Mouse (Mus musculus): ENCODE data around the gene Gm10840. TPM values are rescaled to one million over a fixed set of nuclear protein-coding genes. Genes with fewer than 3 reads are reported as not detected.

Gene Gm10840
- polyA plus RNA-seq, 1 experiment = not detected

DNA sequence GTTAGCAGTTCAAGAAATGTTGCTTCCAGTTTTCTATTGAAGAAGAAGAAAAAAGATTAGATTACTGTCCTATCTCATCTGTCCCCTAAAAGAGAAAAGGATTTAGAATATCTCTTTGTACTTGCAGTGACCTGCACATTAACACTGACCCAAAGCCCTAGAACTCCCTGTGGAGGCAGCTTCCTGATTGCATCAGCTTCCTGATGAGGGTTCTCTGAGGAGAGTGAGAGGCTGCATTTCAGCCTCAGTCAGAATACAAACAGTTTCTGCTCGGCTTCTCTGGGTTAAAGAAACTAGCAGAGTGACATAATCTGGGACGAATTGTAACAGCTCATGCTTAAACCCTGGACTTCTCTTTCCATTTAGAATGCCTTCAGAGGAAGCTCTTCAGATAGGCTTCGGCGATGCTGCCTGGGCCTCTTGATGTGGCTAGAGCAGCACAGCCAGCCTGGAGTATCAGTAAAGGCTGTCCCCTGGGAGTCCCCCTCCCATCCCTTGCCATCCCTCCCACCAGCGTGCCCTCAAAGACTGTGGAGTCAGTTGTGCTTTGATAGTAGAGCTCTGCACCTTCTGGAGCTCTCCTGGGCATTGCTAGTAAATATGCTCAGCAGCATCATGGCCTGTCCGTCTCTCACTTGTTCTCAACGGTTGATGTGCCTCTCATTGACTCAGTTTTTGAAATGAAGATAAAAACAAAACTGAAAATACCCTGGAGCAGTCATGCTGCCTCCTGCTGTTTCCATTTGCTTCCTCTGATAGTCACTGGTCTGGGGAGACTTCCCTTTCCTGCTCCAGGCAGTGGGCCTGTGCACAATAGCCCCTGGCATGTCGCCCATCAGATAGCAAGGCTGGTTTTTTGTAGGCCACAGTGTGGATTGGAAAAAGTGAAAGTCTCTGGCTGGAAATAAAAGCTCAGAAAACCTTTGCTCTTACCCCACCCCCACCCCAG, 25.8 kb upstream of the Gm10840 start:
- H3K4me3 ChIP-seq = no peak overlapping the region

DNA sequence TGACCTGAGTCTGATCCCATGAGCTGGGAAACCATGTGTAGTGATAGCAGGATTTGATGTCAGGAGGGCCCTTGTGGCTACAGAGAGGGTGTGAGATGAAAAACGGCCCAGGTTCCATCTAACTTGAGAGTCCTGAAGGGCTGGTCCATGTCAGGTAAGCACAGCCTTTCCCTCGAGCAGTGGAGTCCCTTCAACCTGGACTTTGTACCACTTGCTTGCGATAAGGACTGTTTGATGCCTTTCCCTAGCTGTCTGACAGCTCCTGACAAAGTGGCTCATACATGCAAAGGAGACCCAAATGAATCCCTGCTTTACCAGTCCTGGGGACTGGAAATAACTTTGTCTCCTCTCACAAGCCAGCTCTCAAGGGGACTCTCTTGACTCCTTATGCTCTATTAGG, 9.4 kb upstream of the Gm10840 start:
- H3ac ChIP-seq (ENCODE audit: control insufficient read depth, insufficient read length) = no peak overlapping the region
- TF ChIP-seq MYOD1 (IDR thresholded peaks at IDR 0.05; ENCODE audit: control insufficient read depth in 1 of 3, insufficient read length in 2 of 3, low read depth in 2 of 3) (no peak), POLR2A (IDR thresholded peaks at IDR 0.05; ENCODE audit: insufficient read length, low read depth) (no peak), E2F4 (IDR thresholded peaks at IDR 0.05; ENCODE audit: insufficient read depth) (no peak), REST (IDR thresholded peaks at IDR 0.05; ENCODE audit: insufficient read depth, insufficient read length) (no peak), CEBPB (IDR thresholded peaks at IDR 0.05; ENCODE audit: insufficient read depth, poor library complexity, severe bottlenecking) (no peak), MAX (IDR thresholded peaks at IDR 0.05; ENCODE audit: low read depth) (no peak), SRF (IDR thresholded peaks at IDR 0.05; ENCODE audit: control insufficient read depth, insufficient read length, low read depth) (no peak)
- no peak overlapping the region for H3K4me2 ChIP-seq (ENCODE audit: low read depth)
- no peak overlapping the region for H3K4me3 ChIP-seq
- H3K27me3 ChIP-seq (ENCODE audit: control insufficient read depth, insufficient read depth, insufficient read length) = no peaks in the 10 kb centered on the region
- no peaks in the 10 kb centered on the region for H3K79me2 ChIP-seq (ENCODE audit: control insufficient read depth, insufficient read depth)
- H3K36me3 ChIP-seq (ENCODE audit: control insufficient read depth, insufficient read depth) = peaks cover 34% of the 10 kb centered on the region

More for the DNA sequence above, 25.8 kb upstream of the Gm10840 start:
- Histone ChIP-seq H3K36me3 (ENCODE audit: control insufficient read depth, insufficient read depth) (peaks cover 11% of the 10 kb centered on the region), H3K27me3 (ENCODE audit: control insufficient read depth, insufficient read depth, insufficient read length) (no peaks in the 10 kb centered on the region), H3K79me2 (ENCODE audit: control insufficient read depth, insufficient read depth) (no peaks in the 10 kb centered on the region), H3K4me2 (ENCODE audit: low read depth) (peak overlapping the region; percentile 21), H3ac (ENCODE audit: control insufficient read depth, insufficient read length) (no peak overlapping the region)
- TF ChIP-seq MYOD1 (IDR thresholded peaks at IDR 0.05; ENCODE audit: control insufficient read depth in 1 of 3, insufficient read length in 2 of 3, low read depth in 2 of 3) (no peak), POLR2AphosphoS2 (IDR thresholded peaks at IDR 0.05; ENCODE audit: insufficient read length, low read depth) (no peak), TCF3 (IDR thresholded peaks at IDR 0.05; ENCODE audit: insufficient read length, low read depth) (no peak), CEBPB (IDR thresholded peaks at IDR 0.05; ENCODE audit: insufficient read depth, poor library complexity, severe bottlenecking) (peak; percentile 88), POLR2A (IDR thresholded peaks at IDR 0.05; ENCODE audit: insufficient read length, low read depth) (no peak), E2F4 (IDR thresholded peaks at IDR 0.05; ENCODE audit: insufficient read depth) (no peak)

DNA sequence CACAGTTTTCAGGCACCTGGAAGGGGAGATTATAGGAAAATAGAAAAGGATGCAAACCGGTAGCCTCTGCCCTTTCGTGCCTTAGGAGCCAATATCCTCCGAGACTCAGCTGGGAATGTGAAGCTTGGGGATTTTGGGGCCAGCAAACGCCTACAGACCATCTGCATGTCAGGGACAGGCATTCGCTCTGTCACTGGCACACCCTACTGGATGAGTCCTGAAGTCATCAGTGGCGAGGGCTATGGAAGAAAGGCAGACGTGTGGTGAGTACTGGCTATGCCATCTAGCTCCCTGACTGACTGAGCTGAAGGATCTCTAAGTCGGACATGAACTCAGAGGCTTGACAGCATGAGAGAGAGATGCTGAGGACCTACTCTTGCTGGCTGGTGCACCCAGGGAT, 8.5 kb upstream of the Gm10840 start:
- H3K36me3 ChIP-seq (ENCODE audit: control insufficient read depth, insufficient read depth) = peaks cover 34% of the 10 kb centered on the region

DNA sequence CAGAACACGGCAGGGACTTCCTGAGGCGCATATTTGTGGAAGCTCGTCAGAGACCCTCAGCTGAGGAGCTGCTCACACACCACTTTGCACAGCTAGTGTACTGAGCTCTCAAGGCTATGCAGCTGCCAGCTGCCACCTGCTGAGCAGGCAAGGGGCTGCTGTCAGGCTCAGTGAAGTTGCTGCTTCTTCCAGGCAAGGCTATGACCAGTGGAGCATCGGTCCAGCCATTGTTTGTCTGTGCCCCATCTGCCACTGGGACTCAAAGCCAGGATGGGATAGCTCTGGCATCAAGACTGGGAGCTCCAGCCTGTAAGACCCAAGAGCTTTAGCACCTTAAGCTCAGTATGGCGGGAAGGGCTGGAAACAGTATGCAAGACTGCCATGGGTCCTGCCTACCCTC, 6.6 kb upstream of the Gm10840 start:
- Histone ChIP-seq H3K27me3 (ENCODE audit: control insufficient read depth, insufficient read depth, insufficient read length) (no peaks in the 10 kb centered on the region), H3K4me2 (ENCODE audit: low read depth) (no peak overlapping the region), H3K79me2 (ENCODE audit: control insufficient read depth, insufficient read depth) (no peaks in the 10 kb centered on the region), H3ac (ENCODE audit: control insufficient read depth, insufficient read length) (no peak overlapping the region), H3K4me3 (no peak overlapping the region), H3K36me3 (ENCODE audit: control insufficient read depth, insufficient read depth) (peaks cover 19% of the 10 kb centered on the region)
- TF ChIP-seq TCF3 (IDR thresholded peaks at IDR 0.05; ENCODE audit: insufficient read length, low read depth) (no peak), E2F4 (IDR thresholded peaks at IDR 0.05; ENCODE audit: insufficient read depth) (no peak), TCF12 (IDR thresholded peaks at IDR 0.05; ENCODE audit: insufficient read depth, poor library complexity, severe bottlenecking) (no peak), MAX (IDR thresholded peaks at IDR 0.05; ENCODE audit: low read depth) (no peak), MYOD1 (IDR thresholded peaks at IDR 0.05; ENCODE audit: control insufficient read depth in 1 of 3, insufficient read length in 2 of 3, low read depth in 2 of 3) (no peak), POLR2A (IDR thresholded peaks at IDR 0.05; ENCODE audit: insufficient read length, low read depth) (no peak), POLR2AphosphoS2 (IDR thresholded peaks at IDR 0.05; ENCODE audit: insufficient read length, low read depth) (no peak), SRF (IDR thresholded peaks at IDR 0.05; ENCODE audit: control insufficient read depth, insufficient read length, low read depth) (no peak), REST (IDR thresholded peaks at IDR 0.05; ENCODE audit: insufficient read depth, insufficient read length) (no peak), MYOG (IDR thresholded peaks at IDR 0.05; ENCODE audit: control insufficient read depth in 1 of 3, insufficient read depth in 1 of 3, insufficient read length in 2 of 3, low read depth in 2 of 3) (no peak), CEBPB (IDR thresholded peaks at IDR 0.05; ENCODE audit: insufficient read depth, poor library complexity, severe bottlenecking) (no peak), USF1 (IDR thresholded peaks at IDR 0.05; ENCODE audit: low read depth) (no peak)

More for the DNA sequence above, 8.5 kb upstream of the Gm10840 start:
- no peaks in the 10 kb centered on the region for H3K79me2 ChIP-seq (ENCODE audit: control insufficient read depth, insufficient read depth)
- H3K27me3 ChIP-seq (ENCODE audit: control insufficient read depth, insufficient read depth, insufficient read length) = no peaks in the 10 kb centered on the region
- no peak overlapping the region for H3K4me2 ChIP-seq (ENCODE audit: low read depth)
- no peak for TF ChIP-seq REST (IDR thresholded peaks at IDR 0.05; ENCODE audit: insufficient read depth, insufficient read length)
- no peak for TF ChIP-seq USF1 (IDR thresholded peaks at IDR 0.05; ENCODE audit: low read depth)
- no peak for TF ChIP-seq SRF (IDR thresholded peaks at IDR 0.05; ENCODE audit: control insufficient read depth, insufficient read length, low read depth)
- no peak for TF ChIP-seq E2F4 (IDR thresholded peaks at IDR 0.05; ENCODE audit: insufficient read depth)
- TF ChIP-seq MYOD1 (IDR thresholded peaks at IDR 0.05; ENCODE audit: control insufficient read depth in 1 of 3, insufficient read length in 2 of 3, low read depth in 2 of 3) = no peak
- TF ChIP-seq TCF12 (IDR thresholded peaks at IDR 0.05; ENCODE audit: insufficient read depth, poor library complexity, severe bottlenecking) = no peak
- TF ChIP-seq POLR2AphosphoS2 (IDR thresholded peaks at IDR 0.05; ENCODE audit: insufficient read length, low read depth) = no peak
- TF ChIP-seq TCF3 (IDR thresholded peaks at IDR 0.05; ENCODE audit: insufficient read length, low read depth) = no peak
- no peak overlapping the region for H3K4me3 ChIP-seq
- no peak overlapping the region for H3ac ChIP-seq (ENCODE audit: control insufficient read depth, insufficient read length)

DNA sequence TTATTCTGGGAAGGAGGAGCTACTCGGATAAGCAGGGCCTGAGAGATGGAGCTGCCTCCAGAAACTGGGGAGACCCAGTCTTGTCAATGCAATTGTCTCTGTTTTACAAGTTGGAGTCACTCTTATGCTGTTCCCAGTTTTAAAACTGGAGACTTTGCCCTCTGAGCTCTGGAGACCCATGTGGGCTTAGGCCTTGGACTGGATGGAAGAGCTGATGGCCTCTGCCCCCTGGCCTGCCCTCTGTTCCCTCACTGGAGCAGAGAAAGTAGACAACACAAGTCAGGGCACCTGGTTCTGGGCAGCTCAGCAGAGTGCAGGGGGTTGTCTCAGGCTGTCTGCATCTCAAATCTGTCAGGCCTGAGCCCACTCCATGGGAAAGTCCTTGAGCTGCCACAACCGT, 5.9 kb upstream of the Gm10840 start:
- Histone ChIP-seq H3K36me3 (ENCODE audit: control insufficient read depth, insufficient read depth) (peaks cover 12% of the 10 kb centered on the region), H3ac (ENCODE audit: control insufficient read depth, insufficient read length) (no peak overlapping the region), H3K4me3 (no peak overlapping the region), H3K4me2 (ENCODE audit: low read depth) (no peak overlapping the region), H3K79me2 (ENCODE audit: control insufficient read depth, insufficient read depth) (no peaks in the 10 kb centered on the region), H3K27me3 (ENCODE audit: control insufficient read depth, insufficient read depth, insufficient read length) (no peaks in the 10 kb centered on the region)
- TF ChIP-seq E2F4 (IDR thresholded peaks at IDR 0.05; ENCODE audit: insufficient read depth) (no peak), USF1 (IDR thresholded peaks at IDR 0.05; ENCODE audit: low read depth) (no peak), MAX (IDR thresholded peaks at IDR 0.05; ENCODE audit: low read depth) (no peak)

Measured in myocyte (in vitro differentiated cells).